Mouse (Mus musculus) midbrain, embryonic 16.5 days (tissue): Measurements from ENCODE around the gene Ascc1. TPM values are rescaled to one million over a fixed set of nuclear protein-coding genes. Genes with fewer than 3 reads are reported as not detected.
A peak's percentile ranks its signal among the peaks of the same experiment; 100 is the strongest.

Source experiments
- ATAC-seq: fragments of 200-750 bp; cut with Nextera tagmentation; 2 replicates; pipeline ENCODE4 v1.8.0; 2017; ENCODE audit warnings: moderate TSS enrichment
- H3K27ac ChIP-seq: fragments of 300-500 bp; sonication (generic); 2 replicates; pipeline ENCODE4 v1.5.1; 2014; ENCODE audit warnings: mild to moderate bottlenecking, low read length, mixed read lengths
- H3K27me3 ChIP-seq: fragments of 300-500 bp; sonication (generic); 2 replicates; pipeline ENCODE4 v1.6.1; 2014; ENCODE audit warnings: low read depth, low read length, mixed read lengths; ENCODE audit not compliant: control insufficient read depth, insufficient read depth
- H3K36me3 ChIP-seq: fragments of 300-500 bp; sonication (generic); 2 replicates; pipeline ENCODE4 v1.6.1; 2014; ENCODE audit warnings: mild to moderate bottlenecking, low read length, moderate library complexity, mixed read lengths; ENCODE audit not compliant: control insufficient read depth, insufficient read depth
- H3K4me1 ChIP-seq: fragments of 300-500 bp; sonication (generic); 2 replicates; pipeline ENCODE4 v1.6.1; 2014; ENCODE audit warnings: mild to moderate bottlenecking, low read length, mixed read lengths; ENCODE audit not compliant: control insufficient read depth, insufficient read depth
- H3K4me2 ChIP-seq: fragments of 300-500 bp; sonication (generic); 2 replicates; pipeline ENCODE4 v1.6.1; 2014; ENCODE audit warnings: mild to moderate bottlenecking, low read length, mixed read lengths
- H3K4me3 ChIP-seq: fragments of 300-500 bp; sonication (generic); 2 replicates; pipeline ENCODE4 v1.5.1; 2014; ENCODE audit warnings: low read depth, mild to moderate bottlenecking, low read length, moderate library complexity, mixed read lengths
- H3K9ac ChIP-seq: fragments of 300-500 bp; sonication (generic); 2 replicates; pipeline ENCODE4 v1.6.1; 2014; ENCODE audit warnings: low read depth, low read length, mixed read lengths
- H3K9me3 ChIP-seq: fragments of 300-500 bp; sonication (generic); replicated peaks from 2 replicates; pipeline ENCODE4 v1.6.1; 2014; ENCODE audit warnings: mild to moderate bottlenecking, low read length, mixed read lengths; ENCODE audit not compliant: control insufficient read depth, poor library complexity, severe bottlenecking
- WGBS: fragments of 180-500 bp; shearing (Covaris S2); extraction: QIAGEN DNeasy Blood & Tissue Kit; methylation state at CpG from one replicate; pipeline ENCODE4 v1.1.7; 2014; 5-methylcytosine and 5-hydroxymethylcytosine counted together
- polyA plus RNA-seq: library from polyadenylated mRNA; unstranded; fragments of >200 nt; fragmentation: Nextera tagmentation; extraction: Ambion mirVana; gene quantifications from 2 replicates; pipeline ENCODE4 v1.2.1, GENCODE M21; 2015

The Ascc1 gene
- polyA plus RNA-seq, 1 experiment from 2014 or later: 54.5 TPM

DNA sequence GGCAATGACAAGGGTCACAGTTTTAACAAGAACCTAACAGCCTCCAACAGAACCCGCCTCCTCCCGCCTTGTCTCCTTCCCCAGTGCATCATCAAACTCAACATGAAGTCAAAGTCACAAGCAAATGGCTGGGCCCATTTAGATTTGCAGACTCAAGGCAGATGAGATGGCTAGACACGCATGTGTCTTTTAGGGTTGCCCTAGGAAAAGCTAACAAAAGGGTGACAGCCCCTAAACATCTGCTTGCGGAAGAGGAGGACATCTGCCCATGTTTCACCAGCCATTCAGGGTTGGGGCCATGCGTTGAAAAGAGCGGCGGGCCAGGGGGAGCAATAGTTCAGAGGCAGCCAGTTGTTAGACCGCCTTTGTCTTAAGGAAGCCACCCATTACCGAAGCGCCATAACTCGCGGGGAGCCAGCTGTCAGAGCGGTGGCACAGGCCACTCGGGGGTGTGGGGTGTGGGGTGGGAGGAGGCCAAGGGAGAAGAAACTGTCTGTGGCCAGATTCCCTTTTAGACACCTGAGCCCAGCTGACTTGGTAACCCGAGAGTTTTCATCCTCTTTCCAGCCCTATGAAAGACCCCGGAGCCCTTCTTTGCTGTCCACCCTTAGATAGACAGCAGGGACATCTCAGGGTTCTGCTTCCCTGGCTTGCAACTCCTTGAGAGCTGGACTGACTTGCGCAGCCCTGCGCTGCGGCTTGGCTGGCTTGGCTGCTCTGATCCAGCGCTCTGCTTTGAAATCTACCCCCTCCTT lies 103.0 kb downstream of the Ascc1 start:
- H3K9ac ChIP-seq: peak overlapping the region; percentile 91
- H3K27me3 ChIP-seq: no peaks in the 10 kb centered on the region
- H3K4me3 ChIP-seq: peak overlapping the region; percentile 66
- no peaks in the 10 kb centered on the region for H3K36me3 ChIP-seq
- peaks cover 33% of the 10 kb centered on the region for H3K4me1 ChIP-seq
- WGBS: 10% methylated on average over 20 of the region's 20 CpGs
- peak overlapping the region; percentile 97 for H3K27ac ChIP-seq
- peak; percentile 9 for ATAC-seq
- H3K9me3 ChIP-seq: no peaks in the 10 kb centered on the region
- H3K4me2 ChIP-seq: peak overlapping the region; percentile 91

GRCm38 (mm10) chr10:60106146-60106530 lies 103.5 kb downstream of the Ascc1 start, which contains the start of gene Spock2:
TSS of gene Spock2 (plus strand) at chr10:60106219.
- Histone ChIP-seq H3K9ac (peak within 1 kb of the TSS; percentile 91), H3K4me2 (peak within 1 kb of the TSS; percentile 91), H3K4me1 (peaks cover 34% of the 10 kb centered on the region), H3K27ac (peak within 1 kb of the TSS; percentile 97), H3K4me3 (peak within 1 kb of the TSS; percentile 66), H3K27me3 (no peaks in the 10 kb centered on the region), H3K9me3 (no peaks in the 10 kb centered on the region), H3K36me3 (no peaks in the 10 kb centered on the region)
- ATAC-seq: peak; percentile 86
- WGBS: under 1% methylated on average over 22 of the region's 22 CpGs

DNA sequence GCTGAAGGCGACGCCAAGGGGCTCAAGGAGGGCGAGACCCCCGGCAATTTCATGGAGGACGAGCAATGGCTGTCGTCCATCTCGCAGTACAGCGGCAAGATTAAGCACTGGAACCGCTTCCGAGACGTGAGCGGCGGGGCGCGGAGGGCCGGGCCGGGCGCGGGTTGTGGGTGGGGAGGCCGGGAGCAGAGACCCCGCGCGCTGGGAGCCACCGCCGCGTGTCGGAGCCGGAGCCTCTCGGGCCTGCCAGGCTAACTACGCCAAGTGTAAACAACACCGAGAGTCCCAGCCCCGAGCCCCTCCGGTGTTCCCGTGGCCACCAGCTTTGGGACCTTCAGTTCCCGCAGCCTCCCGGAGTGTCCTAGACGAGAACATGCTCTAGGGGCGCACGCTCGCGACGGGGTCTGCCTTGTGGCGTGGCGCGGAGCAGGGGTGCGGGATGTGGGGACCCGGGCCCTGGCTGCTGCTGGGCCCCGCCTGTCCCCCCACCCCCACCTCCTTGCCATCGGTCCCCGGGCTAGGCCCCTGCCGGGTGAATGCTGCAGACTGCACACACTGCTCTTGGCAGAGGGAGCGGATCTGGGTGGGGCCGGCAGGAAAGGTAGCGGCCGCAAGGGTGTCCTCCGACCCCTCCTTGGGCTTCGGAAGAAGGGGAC lies 104.1 kb downstream of the Ascc1 start:
- Histone ChIP-seq H3K4me1 (peaks cover 34% of the 10 kb centered on the region), H3K36me3 (no peaks in the 10 kb centered on the region), H3K9me3 (no peaks in the 10 kb centered on the region), H3K4me3 (peak overlapping the region; percentile 66), H3K9ac (peak overlapping the region; percentile 91), H3K27ac (peak overlapping the region; percentile 97), H3K4me2 (peak overlapping the region; percentile 91), H3K27me3 (no peaks in the 10 kb centered on the region)
- ATAC-seq: peak; percentile 75
- WGBS: under 1% methylated on average over 55 of the region's 57 CpGs

DNA sequence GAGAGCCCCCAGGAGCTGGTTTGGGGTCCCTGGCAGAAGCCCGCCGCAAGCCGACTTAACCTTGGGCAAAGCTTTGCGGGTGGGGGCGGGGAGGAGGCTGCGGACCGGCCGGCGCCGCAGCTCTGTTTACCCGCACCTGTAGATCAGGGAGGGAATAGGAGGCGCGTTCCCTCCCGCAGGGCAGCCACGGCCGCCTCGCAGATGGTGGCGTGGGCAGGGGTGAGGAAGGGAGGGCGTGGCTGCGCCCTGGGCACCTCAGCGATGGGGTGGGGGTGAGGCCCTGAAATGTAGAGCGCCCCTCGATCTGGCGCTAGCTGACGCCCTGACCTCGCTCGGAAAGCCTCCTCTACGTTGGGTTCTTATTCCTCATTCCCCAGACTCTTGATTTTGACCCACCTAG lies 104.8 kb downstream of the Ascc1 start:
- H3K9ac ChIP-seq: peak overlapping the region; percentile 91
- no peaks in the 10 kb centered on the region for H3K36me3 ChIP-seq
- H3K4me2 ChIP-seq: peak overlapping the region; percentile 91
- H3K9me3 ChIP-seq: no peaks in the 10 kb centered on the region
- peak overlapping the region; percentile 66 for H3K4me3 ChIP-seq
- ATAC-seq: no peak
- 0% methylated on average over 28 of the region's 28 CpGs for WGBS
- peaks cover 34% of the 10 kb centered on the region for H3K4me1 ChIP-seq
- no peaks in the 10 kb centered on the region for H3K27me3 ChIP-seq
- peak overlapping the region; percentile 97 for H3K27ac ChIP-seq

DNA sequence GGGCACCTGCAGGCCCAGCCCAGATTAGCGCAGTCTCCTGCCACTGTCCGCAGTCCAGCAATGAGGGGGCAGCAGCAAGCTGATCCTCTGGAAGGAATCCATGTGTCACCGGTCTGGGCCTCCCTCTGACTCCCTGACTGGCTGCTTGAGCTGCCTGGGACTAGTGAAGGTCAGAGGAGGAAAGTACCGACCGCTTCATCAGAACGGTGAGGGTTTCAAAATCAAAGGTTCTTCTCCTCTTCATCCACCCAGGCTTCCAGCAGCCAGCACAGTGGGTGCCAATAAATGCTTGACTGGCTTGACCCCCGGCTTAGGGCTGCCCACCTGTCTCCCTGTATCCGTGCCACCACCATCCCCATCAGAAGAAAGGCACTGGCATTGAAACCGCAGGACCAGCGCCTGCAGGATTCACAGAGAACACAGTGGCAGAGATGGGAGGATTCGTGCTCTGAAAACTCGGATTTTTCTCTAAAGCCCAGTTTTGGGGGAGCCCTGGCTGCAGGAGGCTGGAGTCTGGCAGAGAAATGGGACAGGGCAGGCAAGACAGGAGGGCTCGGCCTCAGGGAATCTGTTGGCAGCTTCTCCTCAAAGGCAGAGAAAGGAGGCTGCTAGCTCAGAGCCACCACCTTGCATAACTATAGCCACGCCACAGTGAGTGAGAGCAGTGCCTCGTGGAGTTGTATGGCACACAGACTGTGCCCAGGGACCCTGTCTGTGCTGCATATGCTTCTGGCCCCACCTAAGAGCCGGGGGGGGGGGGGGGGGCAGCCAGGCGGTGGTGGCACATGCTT lies 105.9 kb downstream of the Ascc1 start:
- no peak for ATAC-seq
- WGBS: 34% methylated on average over 17 of the region's 17 CpGs

GRCm38 (mm10) chr10:60109336-60109735 lies 106.7 kb downstream of the Ascc1 start:
- no peaks in the 10 kb centered on the region for H3K36me3 ChIP-seq
- peak overlapping the region; percentile 2 for H3K9ac ChIP-seq
- 52% methylated on average over 8 of the region's 8 CpGs for WGBS
- H3K27me3 ChIP-seq: no peaks in the 10 kb centered on the region
- no peaks in the 10 kb centered on the region for H3K9me3 ChIP-seq
- peak overlapping the region; percentile 91 for H3K4me2 ChIP-seq
- peak overlapping the region; percentile 54 for H3K27ac ChIP-seq
- H3K4me1 ChIP-seq: peaks cover 40% of the 10 kb centered on the region
- peak overlapping the region; percentile 0; the same call in 1 of the 2 replicates for H3K4me3 ChIP-seq
- ATAC-seq: no peak

More for the DNA sequence above, 105.9 kb downstream of the Ascc1 start:
- peak overlapping the region; percentile 97 for H3K27ac ChIP-seq
- no peaks in the 10 kb centered on the region for H3K9me3 ChIP-seq
- no peaks in the 10 kb centered on the region for H3K36me3 ChIP-seq
- H3K4me3 ChIP-seq: peak overlapping the region; percentile 66
- peak overlapping the region; percentile 91 for H3K9ac ChIP-seq
- peak overlapping the region; percentile 91 for H3K4me2 ChIP-seq
- peaks cover 40% of the 10 kb centered on the region for H3K4me1 ChIP-seq
- no peaks in the 10 kb centered on the region for H3K27me3 ChIP-seq

DNA sequence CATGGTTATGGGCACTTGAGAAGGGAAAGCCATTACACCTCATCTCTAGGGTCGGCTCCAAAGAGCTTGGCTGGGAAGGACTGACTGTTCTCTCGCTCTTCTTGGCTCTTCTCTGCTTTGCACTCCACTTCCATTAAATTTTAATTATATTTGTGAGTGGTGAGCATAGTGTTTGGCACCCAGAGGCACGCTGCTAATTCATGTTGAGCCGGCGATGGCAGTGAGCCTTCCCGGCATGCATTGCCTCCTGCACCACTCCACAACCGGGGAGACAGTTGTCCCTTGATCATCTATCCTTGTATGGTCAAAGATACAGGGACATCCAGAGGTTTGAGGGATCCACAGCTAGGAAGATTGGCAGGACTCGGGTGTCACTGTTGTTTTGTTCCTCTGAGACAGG lies 107.4 kb downstream of the Ascc1 start:
- Histone ChIP-seq H3K9ac (0 out of 2 replicates have a peak overlapping the region, but pooled peaks have one; percentile 7), H3K27ac (peak overlapping the region; percentile 54), H3K4me2 (peak overlapping the region; percentile 91), H3K27me3 (no peaks in the 10 kb centered on the region), H3K4me1 (peaks cover 42% of the 10 kb centered on the region), H3K36me3 (no peaks in the 10 kb centered on the region), H3K4me3 (no peak overlapping the region; the same call in 1 of the 2 replicates), H3K9me3 (no peaks in the 10 kb centered on the region)
- no peak for ATAC-seq
- 49% methylated on average over 8 of the region's 8 CpGs for WGBS

DNA sequence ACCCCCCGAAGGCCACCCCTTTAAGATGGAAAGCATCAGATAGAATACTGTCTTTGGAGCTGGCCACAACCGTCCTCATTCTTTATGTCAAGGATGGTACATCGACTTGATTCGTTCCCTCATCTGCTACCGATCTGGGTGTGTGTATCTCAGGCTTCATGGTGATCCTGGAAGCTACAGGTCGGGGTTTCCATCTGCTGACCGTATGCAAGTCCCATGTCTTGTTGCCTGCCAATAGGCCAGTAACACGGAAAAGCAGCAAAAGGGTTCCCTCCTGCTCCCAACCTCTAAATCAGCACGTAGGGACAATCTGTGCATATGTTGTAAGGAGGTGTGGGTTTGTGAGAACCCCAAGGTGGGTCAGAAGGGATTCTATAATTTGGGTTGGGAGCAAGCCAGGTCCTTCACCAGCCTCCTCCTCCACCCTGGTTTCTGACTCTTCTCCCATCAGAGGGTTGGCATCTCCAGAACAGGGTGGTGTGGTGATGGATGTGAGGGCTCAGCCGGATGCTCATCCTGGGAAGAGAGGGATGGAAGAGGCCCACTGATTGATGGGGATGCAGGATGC lies 108.4 kb downstream of the Ascc1 start:
- Histone ChIP-seq H3K4me3 (no peak overlapping the region), H3K9ac (no peak overlapping the region), H3K36me3 (no peaks in the 10 kb centered on the region), H3K27me3 (no peaks in the 10 kb centered on the region), H3K4me2 (no peak overlapping the region), H3K9me3 (no peaks in the 10 kb centered on the region), H3K4me1 (peaks cover 43% of the 10 kb centered on the region), H3K27ac (no peak overlapping the region)
- ATAC-seq: no peak
- WGBS: 89% methylated on average over 10 of the region's 10 CpGs
